Mouse (Mus musculus): Measurements from ENCODE around the gene Sod2. TPM values are rescaled to one million over a fixed set of nuclear protein-coding genes. Genes with fewer than 3 reads are reported as not detected.
"Not testable (repeated sequence)": the region's sequence is repeated elsewhere in the genome, so short reads cannot be mapped to it uniquely, and the experiment has no call there.

Sod2 gene
- total and polyA plus RNA-seq, 2 experiments from 2014 or later, result 121 to 177 TPM

DNA sequence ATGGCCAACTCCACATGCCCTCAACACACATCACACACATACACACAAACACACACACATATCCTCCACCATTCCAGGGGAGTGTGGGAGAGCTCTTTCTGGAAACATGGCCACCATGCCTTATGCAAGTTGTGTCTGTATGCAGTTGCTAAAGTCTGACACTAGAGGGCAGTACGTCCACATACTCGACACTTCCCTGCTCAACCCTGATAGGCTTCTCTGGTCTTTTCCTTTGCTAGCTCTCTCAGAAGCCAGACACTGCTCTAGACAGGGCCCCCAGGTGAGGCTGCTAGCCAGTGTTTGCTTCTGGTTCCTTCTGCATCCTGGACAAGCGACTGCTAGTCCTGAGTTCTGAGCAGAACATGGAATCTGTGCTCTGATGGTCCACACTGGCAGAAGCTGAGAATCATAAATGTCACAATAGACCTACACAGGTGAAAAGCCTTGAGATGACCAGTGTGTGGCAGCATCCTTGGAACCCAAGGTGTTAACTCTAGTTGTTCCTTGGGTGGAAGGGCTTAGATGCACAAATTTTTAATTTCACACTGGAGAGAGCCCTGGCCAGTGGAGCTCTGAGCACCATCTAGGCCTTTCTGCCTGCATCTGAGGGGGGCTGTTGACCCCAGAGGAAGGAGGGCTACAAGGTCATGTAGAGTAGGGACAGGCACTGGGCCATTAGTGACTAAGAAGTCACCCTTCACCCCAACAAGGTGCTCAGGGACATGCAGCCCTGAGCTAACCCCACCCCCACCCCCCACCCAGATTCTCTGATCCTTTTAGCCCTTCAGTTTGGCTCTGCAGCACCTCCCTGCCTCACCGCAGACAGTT is 37.4 kb downstream of the Sod2 start:
- not testable (repeated sequence) for H3K9me3 ChIP-seq (ENCODE audit: low read length); H3K36me3 ChIP-seq (ENCODE audit: insufficient read depth, low read length); H3K4me1 ChIP-seq (ENCODE audit: insufficient read depth, low read length); H3K27ac ChIP-seq (ENCODE audit: low read depth, low read length); H3K4me3 ChIP-seq (ENCODE audit: low read depth, low read length); H3K9ac ChIP-seq (replicated peaks; ENCODE audit: low read length, poor library complexity, severe bottlenecking); H3K27me3 ChIP-seq (ENCODE audit: insufficient read depth, low read length); H3K4me2 ChIP-seq (ENCODE audit: low read depth, low read length, poor library complexity, severe bottlenecking)
- WGBS, result 4% methylated on average over 3 of the region's 4 CpGs
- peak; percentile 73 for TF ChIP-seq CTCF (IDR thresholded peaks at IDR 0.05)
- ATAC-seq (ENCODE audit: low FRiP score) (peak; percentile 86), DNase-seq (ENCODE audit: low spot score) (peak; percentile 84)

DNA sequence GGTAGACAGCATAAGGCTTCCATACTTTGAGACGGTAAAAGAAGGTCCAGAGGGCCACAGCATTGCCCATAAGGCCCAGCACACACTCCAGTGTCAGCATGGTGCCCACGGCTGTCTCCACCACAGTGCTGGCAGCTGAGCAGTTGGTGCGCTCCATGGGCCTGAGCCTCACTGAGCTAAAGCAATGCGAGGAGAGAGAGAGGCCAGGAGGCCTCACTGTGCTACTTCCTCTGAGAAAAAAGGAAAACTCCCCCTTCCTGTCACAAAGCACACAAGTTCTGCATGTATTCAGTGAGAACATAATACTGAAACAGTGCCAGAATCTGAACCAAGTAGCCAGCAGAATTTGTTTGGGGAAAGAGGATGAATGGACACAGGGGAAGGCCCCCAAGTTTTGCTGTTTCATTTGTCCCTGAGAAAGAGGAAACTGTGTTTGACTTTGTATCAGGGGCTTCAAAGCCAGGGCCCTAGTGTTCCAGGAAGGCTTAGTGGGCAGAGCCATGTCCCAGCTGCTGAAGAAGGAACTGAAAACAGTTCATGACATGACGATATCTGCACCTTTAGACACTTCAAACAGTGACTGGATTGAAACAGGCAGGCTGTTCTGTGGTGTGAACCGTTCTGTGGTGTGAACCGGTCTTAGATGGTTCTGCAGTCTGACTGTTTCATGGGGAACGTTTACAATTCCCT is 45.6 kb downstream of the Sod2 start, which contains the start of gene Gpr31b:
Gpr31b (minus strand) TSS at position 173 of the 690 bp plus-strand sequence.
- H3K9ac ChIP-seq (replicated peaks; ENCODE audit: low read length, poor library complexity, severe bottlenecking); ATAC-seq (ENCODE audit: low FRiP score): not testable (repeated sequence)

DNA sequence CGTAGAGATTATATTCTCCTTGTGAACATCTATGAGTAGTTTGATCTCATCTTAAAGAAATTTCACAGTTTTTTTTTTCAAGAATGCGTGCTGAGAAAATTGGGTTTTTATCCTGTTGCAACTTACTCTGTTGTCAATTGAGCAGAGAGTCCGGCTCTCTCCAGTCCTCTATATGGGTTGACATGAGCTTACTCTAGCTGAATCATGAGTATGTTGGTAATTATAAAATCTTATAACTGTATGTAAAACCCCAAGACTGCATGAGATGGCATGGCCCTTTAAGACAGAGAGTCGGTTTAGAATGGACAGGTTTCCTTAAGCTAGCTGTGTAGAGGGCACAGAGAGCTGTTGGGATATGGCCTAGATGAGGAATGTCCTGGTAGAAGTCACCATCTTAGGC is 54.2 kb downstream of the Sod2 start, which contains the start of gene Tcp10b:
Tcp10b (plus strand) TSS at position 301 of the 400 bp plus-strand sequence.
- not testable (repeated sequence) for H3K27ac ChIP-seq (ENCODE audit: low read depth, low read length); H3K27me3 ChIP-seq (ENCODE audit: insufficient read depth, low read length); H3K9me3 ChIP-seq (ENCODE audit: low read length); H3K36me3 ChIP-seq (ENCODE audit: insufficient read depth, low read length); H3K9ac ChIP-seq (replicated peaks; ENCODE audit: low read length, poor library complexity, severe bottlenecking); H3K4me2 ChIP-seq (ENCODE audit: low read depth, low read length, poor library complexity, severe bottlenecking); H3K4me1 ChIP-seq (ENCODE audit: insufficient read depth, low read length); DNase-seq (ENCODE audit: low spot score); H3K4me3 ChIP-seq (ENCODE audit: low read depth, low read length); ATAC-seq (ENCODE audit: low FRiP score)
- 94% methylated on average over 4 of the region's 4 CpGs for WGBS

More for the DNA sequence above, 45.6 kb downstream of the Sod2 start, which contains the start of gene Gpr31b:
- DNase-seq (ENCODE audit: low spot score); H3K27me3 ChIP-seq (ENCODE audit: insufficient read depth, low read length); H3K36me3 ChIP-seq (ENCODE audit: insufficient read depth, low read length); H3K27ac ChIP-seq (ENCODE audit: low read depth, low read length); H3K4me3 ChIP-seq (ENCODE audit: low read depth, low read length); H3K9me3 ChIP-seq (ENCODE audit: low read length); H3K4me2 ChIP-seq (ENCODE audit: low read depth, low read length, poor library complexity, severe bottlenecking); H3K4me1 ChIP-seq (ENCODE audit: insufficient read depth, low read length): not testable (repeated sequence)
- no CpG with 5 or more reads among the region's 8 CpGs for WGBS

DNA sequence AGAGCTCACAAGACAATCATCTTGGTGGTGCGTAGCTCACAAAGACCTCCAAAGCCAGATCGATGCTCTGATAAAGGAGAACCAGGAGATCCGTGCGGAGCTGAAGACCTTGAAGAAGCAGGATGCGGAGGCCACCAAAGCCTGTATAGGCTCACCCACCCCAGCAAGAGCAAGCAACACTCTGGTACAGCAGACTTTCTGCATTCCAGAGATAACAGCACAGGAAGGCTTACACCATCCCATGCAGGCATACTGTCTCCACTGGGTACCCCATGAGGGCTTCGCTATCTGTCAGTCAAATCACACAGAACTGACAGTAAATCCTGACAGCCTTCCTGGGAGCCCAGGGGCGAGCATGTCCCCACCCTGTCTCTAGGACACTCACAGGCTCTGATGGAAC is 56.2 kb downstream of the Sod2 start:
- H3K4me2 ChIP-seq (ENCODE audit: low read depth, low read length, poor library complexity, severe bottlenecking); H3K9ac ChIP-seq (replicated peaks; ENCODE audit: low read length, poor library complexity, severe bottlenecking); H3K27me3 ChIP-seq (ENCODE audit: insufficient read depth, low read length); H3K9me3 ChIP-seq (ENCODE audit: low read length); ATAC-seq (ENCODE audit: low FRiP score); H3K36me3 ChIP-seq (ENCODE audit: insufficient read depth, low read length); H3K4me3 ChIP-seq (ENCODE audit: low read depth, low read length); H3K4me1 ChIP-seq (ENCODE audit: insufficient read depth, low read length); H3K27ac ChIP-seq (ENCODE audit: low read depth, low read length); DNase-seq (ENCODE audit: low spot score): not testable (repeated sequence)
- 90% methylated on average over 2 of the region's 7 CpGs for WGBS

DNA sequence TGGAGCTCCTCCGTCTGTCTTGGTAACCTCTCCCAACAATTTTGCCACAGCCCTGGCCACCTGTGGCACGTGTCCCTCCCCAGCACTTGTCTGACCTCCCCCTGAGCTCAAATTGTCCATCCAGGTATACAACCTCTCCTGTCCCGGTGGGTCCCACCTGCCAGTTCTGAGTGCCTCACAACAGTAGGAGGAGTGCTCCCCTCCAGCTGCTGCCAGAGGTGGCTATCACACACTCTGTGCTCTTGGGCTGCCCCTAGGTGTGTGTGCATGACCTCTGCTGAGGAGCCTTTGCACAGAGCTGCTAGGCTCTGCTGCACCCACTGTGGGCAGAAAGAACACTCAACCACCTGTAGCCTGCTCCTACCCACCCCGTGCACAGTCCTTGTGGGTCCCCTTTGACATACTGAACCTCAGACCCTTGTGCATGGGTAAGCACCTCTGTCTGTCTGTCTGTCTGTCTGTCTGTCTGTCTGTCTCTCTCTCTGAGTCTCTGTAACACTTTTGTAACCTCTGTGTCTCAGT is 61.3 kb downstream of the Sod2 start:
- H3K4me2 ChIP-seq (ENCODE audit: low read depth, low read length, poor library complexity, severe bottlenecking); H3K27me3 ChIP-seq (ENCODE audit: insufficient read depth, low read length); ATAC-seq (ENCODE audit: low FRiP score); H3K9me3 ChIP-seq (ENCODE audit: low read length); H3K4me1 ChIP-seq (ENCODE audit: insufficient read depth, low read length); H3K36me3 ChIP-seq (ENCODE audit: insufficient read depth, low read length); H3K4me3 ChIP-seq (ENCODE audit: low read depth, low read length); H3K27ac ChIP-seq (ENCODE audit: low read depth, low read length); DNase-seq (ENCODE audit: low spot score); H3K9ac ChIP-seq (replicated peaks; ENCODE audit: low read length, poor library complexity, severe bottlenecking): not testable (repeated sequence)
- 78% methylated on average over 1 of the region's 4 CpGs for WGBS

DNA sequence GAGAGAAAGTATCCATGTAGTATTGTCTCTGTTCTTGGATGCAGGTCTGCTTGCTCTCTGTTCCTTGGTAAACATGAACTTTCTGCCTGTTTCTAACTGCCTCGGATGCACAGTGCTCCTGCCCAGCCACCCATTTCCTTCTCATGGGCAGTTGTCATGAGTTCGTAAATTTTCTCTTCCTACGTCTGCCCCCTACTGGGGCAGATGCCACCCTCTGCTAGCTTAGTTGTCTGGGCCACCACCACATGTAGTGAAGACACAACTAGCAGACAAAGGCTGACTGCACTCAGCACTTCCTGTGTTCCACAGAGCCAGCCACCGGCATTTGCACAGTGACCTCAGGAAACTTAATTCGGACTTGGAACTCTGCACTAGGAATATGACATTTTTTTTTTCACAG is 62.6 kb downstream of the Sod2 start:
- H3K4me1 ChIP-seq (ENCODE audit: insufficient read depth, low read length); H3K9ac ChIP-seq (replicated peaks; ENCODE audit: low read length, poor library complexity, severe bottlenecking); H3K27ac ChIP-seq (ENCODE audit: low read depth, low read length); H3K4me3 ChIP-seq (ENCODE audit: low read depth, low read length); H3K4me2 ChIP-seq (ENCODE audit: low read depth, low read length, poor library complexity, severe bottlenecking); H3K36me3 ChIP-seq (ENCODE audit: insufficient read depth, low read length); H3K9me3 ChIP-seq (ENCODE audit: low read length); ATAC-seq (ENCODE audit: low FRiP score); DNase-seq (ENCODE audit: low spot score); H3K27me3 ChIP-seq (ENCODE audit: insufficient read depth, low read length): not testable (repeated sequence)
- WGBS, result 64% methylated on average over 3 of the region's 5 CpGs

Other genes with a start within 250 kb of the Sod2 start
- 31.7 and 44.2 TPM in 2 replicates for gene Igf2r, start 237.2 kb upstream of the Sod2 start, total RNA-seq (2014; rRNA removed)
- 5.0 and 5.4 TPM in 2 replicates for gene Igf2r, start 237.2 kb upstream of the Sod2 start, polyA plus RNA-seq (2015; fragmentation: Nextera tagmentation; extraction: Ambion mirVana)
- not detected in 2 replicates for gene Mas1, start 138.7 kb upstream of the Sod2 start, total RNA-seq (2014; rRNA removed)
- 0.27 TPM in 1 of 2 replicates, not detected in the other for gene Mas1, start 138.7 kb upstream of the Sod2 start, polyA plus RNA-seq (2015; fragmentation: Nextera tagmentation; extraction: Ambion mirVana)
- gene Mrgprh, start 130.8 kb upstream of the Sod2 start, total RNA-seq (2014; rRNA removed), result not detected in 2 replicates
- gene Mrgprh, start 130.8 kb upstream of the Sod2 start, polyA plus RNA-seq (2015; fragmentation: Nextera tagmentation; extraction: Ambion mirVana), result not detected in 2 replicates
- gene Pnldc1, start 96.6 kb upstream of the Sod2 start, total RNA-seq (2014; rRNA removed), result 0.88 and 1.8 TPM in 2 replicates
- 1.1 and 1.3 TPM in 2 replicates for gene Pnldc1, start 96.6 kb upstream of the Sod2 start, polyA plus RNA-seq (2015; fragmentation: Nextera tagmentation; extraction: Ambion mirVana)
- 330 and 377 TPM in 2 replicates for gene Tcp1, start 91.1 kb upstream of the Sod2 start, total RNA-seq (2014; rRNA removed)
- 330 and 375 TPM in 2 replicates for gene Tcp1, start 91.1 kb upstream of the Sod2 start, polyA plus RNA-seq (2015; fragmentation: Nextera tagmentation; extraction: Ambion mirVana)
- gene Mrpl18, start 90.5 kb upstream of the Sod2 start, total RNA-seq (2014; rRNA removed), result 34.0 TPM in 2 replicates
- gene Mrpl18, start 90.5 kb upstream of the Sod2 start, polyA plus RNA-seq (2015; fragmentation: Nextera tagmentation; extraction: Ambion mirVana), result 111 and 118 TPM in 2 replicates
- 0.52 and 0.82 TPM in 2 replicates for gene Acat3, start 66.2 kb upstream of the Sod2 start, total RNA-seq (2014; rRNA removed)
- 1.5 and 2.0 TPM in 2 replicates for gene Acat3, start 66.2 kb upstream of the Sod2 start, polyA plus RNA-seq (2015; fragmentation: Nextera tagmentation; extraction: Ambion mirVana)
- gene Acat2, start 46.1 kb upstream of the Sod2 start, total RNA-seq (2014; rRNA removed), result 181 and 194 TPM in 2 replicates
- 247 and 254 TPM in 2 replicates for gene Acat2, start 46.1 kb upstream of the Sod2 start, polyA plus RNA-seq (2015; fragmentation: Nextera tagmentation; extraction: Ambion mirVana)
- gene Wtap, start 12.7 kb upstream of the Sod2 start, total RNA-seq (2014; rRNA removed), result 82.7 and 88.8 TPM in 2 replicates
- 134 and 147 TPM in 2 replicates for gene Wtap, start 12.7 kb upstream of the Sod2 start, polyA plus RNA-seq (2015; fragmentation: Nextera tagmentation; extraction: Ambion mirVana)
- gene Gpr31b, start 45.5 kb downstream of the Sod2 start, total RNA-seq (2014; rRNA removed), result 0.80 and 1.0 TPM in 2 replicates
- gene Gpr31b, start 45.5 kb downstream of the Sod2 start, polyA plus RNA-seq (2015; fragmentation: Nextera tagmentation; extraction: Ambion mirVana), result not detected in 2 replicates
- 0.11 and 0.38 TPM in 2 replicates for gene Tcp10b, start 54.3 kb downstream of the Sod2 start, total RNA-seq (2014; rRNA removed)
- gene Tcp10b, start 54.3 kb downstream of the Sod2 start, polyA plus RNA-seq (2015; fragmentation: Nextera tagmentation; extraction: Ambion mirVana), result 0.20 and 0.56 TPM in 2 replicates
- gene Unc93a, start 125.0 kb downstream of the Sod2 start, total RNA-seq (2014; rRNA removed), result 0.14 TPM in 1 of 2 replicates, not detected in the other
- gene Unc93a, start 125.0 kb downstream of the Sod2 start, polyA plus RNA-seq (2015; fragmentation: Nextera tagmentation; extraction: Ambion mirVana), result 0.05 and 0.17 TPM in 2 replicates
- not detected in 2 replicates for gene Smok2a, start 214.3 kb downstream of the Sod2 start, total RNA-seq (2014; rRNA removed)
- not detected in 2 replicates for gene Smok2a, start 214.3 kb downstream of the Sod2 start, polyA plus RNA-seq (2015; fragmentation: Nextera tagmentation; extraction: Ambion mirVana)
- gene Smok2b, start 223.4 kb downstream of the Sod2 start, total RNA-seq (2014; rRNA removed), result not detected in 2 replicates
- not detected in 2 replicates for gene Smok2b, start 223.4 kb downstream of the Sod2 start, polyA plus RNA-seq (2015; fragmentation: Nextera tagmentation; extraction: Ambion mirVana)

Data from midbrain, postnatal 0 days (tissue).